Mouse (Mus musculus): ENCODE measurements around the gene C130026I21Rik. TPM values are rescaled to one million over a fixed set of nuclear protein-coding genes. Genes with fewer than 3 reads are reported as not detected.
"Not testable (repeated sequence)": the region's sequence is repeated elsewhere in the genome, so short reads cannot be mapped to it uniquely, and the experiment has no call there.

The C130026I21Rik gene
- polyA plus RNA-seq, 1 experiment from 2014 or later = 0.40 TPM

GRCm38 (mm10) chr1:85114666-85115402 is 155.5 kb downstream of the C130026I21Rik start:
- not testable (repeated sequence) for H3K36me3 ChIP-seq (replicated peaks); ATAC-seq (replicated peaks)
- WGBS = 54% methylated on average over 6 of the region's 6 CpGs

GRCm38 (mm10) chr1:85114078-85114477 is 156.3 kb downstream of the C130026I21Rik start:
- not testable (repeated sequence) for H3K9me3 ChIP-seq

More at GRCm38 (mm10) chr1:85114666-85115402, 155.5 kb downstream of the C130026I21Rik start:
- not testable (repeated sequence) for H3K4me3 ChIP-seq; H3K27ac ChIP-seq; H3K9me3 ChIP-seq; H3K9ac ChIP-seq; H3K27me3 ChIP-seq (replicated peaks); H3K4me2 ChIP-seq; H3K4me1 ChIP-seq

GRCm38 (mm10) chr1:85112889-85113288 is 157.5 kb downstream of the C130026I21Rik start:
- H3K4me3 ChIP-seq; H3K36me3 ChIP-seq (replicated peaks); H3K27ac ChIP-seq; H3K4me1 ChIP-seq; H3K9me3 ChIP-seq; H3K9ac ChIP-seq; H3K27me3 ChIP-seq (replicated peaks); ATAC-seq (replicated peaks); H3K4me2 ChIP-seq: not testable (repeated sequence)
- WGBS = 67% methylated on average over 2 of the region's 5 CpGs

More at GRCm38 (mm10) chr1:85114078-85114477, 156.3 kb downstream of the C130026I21Rik start:
- WGBS = 73% methylated on average over 3 of the region's 3 CpGs
- H3K4me1 ChIP-seq; H3K36me3 ChIP-seq (replicated peaks); H3K4me2 ChIP-seq; H3K9ac ChIP-seq; H3K4me3 ChIP-seq; H3K27me3 ChIP-seq (replicated peaks); ATAC-seq (replicated peaks); H3K27ac ChIP-seq: not testable (repeated sequence)

- not testable (repeated sequence) for ATAC-seq (replicated peaks); H3K9me3 ChIP-seq
These were observed 158.1 kb downstream of the C130026I21Rik start for GRCm38 (mm10) chr1:85112266-85112665.

GRCm38 (mm10) chr1:85111572-85111971 is 158.8 kb downstream of the C130026I21Rik start:
- not testable (repeated sequence) for H3K27me3 ChIP-seq (replicated peaks)

More at GRCm38 (mm10) chr1:85112266-85112665, 158.1 kb downstream of the C130026I21Rik start:
- WGBS = 89% methylated on average over 7 of the region's 7 CpGs
- H3K27ac ChIP-seq; H3K27me3 ChIP-seq (replicated peaks); H3K4me2 ChIP-seq; H3K4me1 ChIP-seq; H3K9ac ChIP-seq; H3K4me3 ChIP-seq; H3K36me3 ChIP-seq (replicated peaks): not testable (repeated sequence)

GRCm38 (mm10) chr1:85110876-85111275 is 159.5 kb downstream of the C130026I21Rik start:
- H3K27me3 ChIP-seq (replicated peaks); H3K9ac ChIP-seq; H3K4me3 ChIP-seq; H3K4me1 ChIP-seq; H3K36me3 ChIP-seq (replicated peaks); H3K9me3 ChIP-seq; ATAC-seq (replicated peaks); H3K4me2 ChIP-seq; H3K27ac ChIP-seq: not testable (repeated sequence)
- WGBS = 82% methylated on average over 3 of the region's 3 CpGs

More at GRCm38 (mm10) chr1:85111572-85111971, 158.8 kb downstream of the C130026I21Rik start:
- not testable (repeated sequence) for H3K9ac ChIP-seq; H3K27ac ChIP-seq; H3K4me1 ChIP-seq; H3K4me3 ChIP-seq; ATAC-seq (replicated peaks); H3K36me3 ChIP-seq (replicated peaks); H3K9me3 ChIP-seq; H3K4me2 ChIP-seq
- WGBS = 71% methylated on average over 10 of the region's 10 CpGs

GRCm38 (mm10) chr1:85109753-85110152 is 160.6 kb downstream of the C130026I21Rik start, which contains the start of gene A530032D15Rik:
Gene A530032D15Rik, minus strand, starts transcription at chr1:85109853.
- not testable (repeated sequence) for H3K27ac ChIP-seq; ATAC-seq (replicated peaks); H3K9ac ChIP-seq; H3K4me2 ChIP-seq; H3K27me3 ChIP-seq (replicated peaks); H3K9me3 ChIP-seq; H3K4me3 ChIP-seq; H3K36me3 ChIP-seq (replicated peaks); H3K4me1 ChIP-seq
- WGBS = 94% methylated on average over 2 of the region's 7 CpGs

GRCm38 (mm10) chr1:85106013-85106412 is 164.4 kb downstream of the C130026I21Rik start:
- WGBS = 71% methylated on average over 5 of the region's 6 CpGs
- not testable (repeated sequence) for H3K27me3 ChIP-seq (replicated peaks); H3K4me3 ChIP-seq; H3K4me1 ChIP-seq; H3K4me2 ChIP-seq; H3K36me3 ChIP-seq (replicated peaks); H3K9me3 ChIP-seq; H3K27ac ChIP-seq; ATAC-seq (replicated peaks); H3K9ac ChIP-seq

GRCm38 (mm10) chr1:85105336-85105735 is 165.0 kb downstream of the C130026I21Rik start:
- WGBS = 82% methylated on average over 4 of the region's 4 CpGs
- not testable (repeated sequence) for H3K27me3 ChIP-seq (replicated peaks)

GRCm38 (mm10) chr1:85101754-85102153 is 168.6 kb downstream of the C130026I21Rik start:
- not testable (repeated sequence) for ATAC-seq (replicated peaks); H3K4me3 ChIP-seq; H3K4me2 ChIP-seq; H3K27me3 ChIP-seq (replicated peaks); H3K4me1 ChIP-seq; H3K9ac ChIP-seq; H3K36me3 ChIP-seq (replicated peaks); H3K9me3 ChIP-seq; H3K27ac ChIP-seq
- 89% methylated on average over 4 of the region's 4 CpGs for WGBS

More at GRCm38 (mm10) chr1:85105336-85105735, 165.0 kb downstream of the C130026I21Rik start:
- H3K4me3 ChIP-seq; H3K27ac ChIP-seq; ATAC-seq (replicated peaks); H3K9me3 ChIP-seq; H3K36me3 ChIP-seq (replicated peaks); H3K9ac ChIP-seq; H3K4me1 ChIP-seq; H3K4me2 ChIP-seq: not testable (repeated sequence)

GRCm38 (mm10) chr1:85099864-85100263 is 170.5 kb downstream of the C130026I21Rik start, which contains the start of gene Gm10553:
Gene Gm10553, plus strand, starts transcription at chr1:85100164.
- ATAC-seq (replicated peaks); H3K36me3 ChIP-seq (replicated peaks); H3K4me2 ChIP-seq; H3K9me3 ChIP-seq; H3K9ac ChIP-seq; H3K4me3 ChIP-seq; H3K27ac ChIP-seq; H3K27me3 ChIP-seq (replicated peaks); H3K4me1 ChIP-seq: not testable (repeated sequence)
- WGBS = 63% methylated on average over 1 of the region's 1 CpGs

GRCm38 (mm10) chr1:85099081-85099480 is 171.3 kb downstream of the C130026I21Rik start:
- not testable (repeated sequence) for H3K36me3 ChIP-seq (replicated peaks); H3K9ac ChIP-seq; H3K4me2 ChIP-seq; H3K9me3 ChIP-seq; H3K4me3 ChIP-seq; H3K27me3 ChIP-seq (replicated peaks); ATAC-seq (replicated peaks); H3K4me1 ChIP-seq; H3K27ac ChIP-seq
- 86% methylated on average over 6 of the region's 7 CpGs for whole genome bisulfite sequencing

- H3K4me2 ChIP-seq; H3K9me3 ChIP-seq; H3K4me1 ChIP-seq; H3K9ac ChIP-seq; H3K27me3 ChIP-seq (replicated peaks); H3K4me3 ChIP-seq; H3K27ac ChIP-seq; H3K36me3 ChIP-seq (replicated peaks); ATAC-seq (replicated peaks): not testable (repeated sequence)
- 87% methylated on average over 7 of the region's 7 CpGs for WGBS
These were observed 177.3 kb downstream of the C130026I21Rik start for GRCm38 (mm10) chr1:85093011-85093572.

Measured in midbrain, embryonic 15.5 days (tissue).